Mouse (Mus musculus) ES-Bruce4 (cell line): ENCODE data around the gene Magi2. TPM values are rescaled to one million over a fixed set of nuclear protein-coding genes. Genes with fewer than 3 reads are reported as not detected.
A peak's percentile ranks its signal among the peaks of the same experiment; 100 is the strongest.

Experiments used
- H3K27ac ChIP-seq: 2 replicates; pipeline ENCODE4 v1.5.1; 2012; ENCODE audit warnings: low read length, inconsistent platforms; ENCODE audit not compliant: insufficient read depth
- H3K27me3 ChIP-seq: 2 replicates; pipeline ENCODE4 v1.6.1; 2012; ENCODE audit warnings: mild to moderate bottlenecking, low read length, inconsistent platforms; ENCODE audit not compliant: control insufficient read depth, poor library complexity, insufficient read depth, severe bottlenecking
- H3K36me3 ChIP-seq: 2 replicates; pipeline ENCODE4 v1.6.1; 2012; ENCODE audit warnings: inconsistent platforms, mild to moderate bottlenecking, low read length, moderate library complexity; ENCODE audit not compliant: control insufficient read depth, poor library complexity, insufficient read depth, severe bottlenecking
- H3K4me1 ChIP-seq: one replicate; pipeline ENCODE4 v1.8.1; 2011; ENCODE audit warnings: low read length; ENCODE audit not compliant: control insufficient read depth, insufficient read depth
- H3K4me3 ChIP-seq: 2 replicates; pipeline ENCODE4 v1.5.1; 2011; ENCODE audit warnings: low read depth, mild to moderate bottlenecking, low read length
- H3K9ac ChIP-seq: 2 replicates; pipeline ENCODE4 v1.6.1; 2012; ENCODE audit warnings: low read depth, mild to moderate bottlenecking, inconsistent platforms; ENCODE audit not compliant: poor library complexity, severe bottlenecking
- H3K9me3 ChIP-seq: replicated peaks from 2 replicates; pipeline ENCODE4 v1.6.1; 2012; ENCODE audit warnings: mild to moderate bottlenecking, low read length, inconsistent platforms; ENCODE audit not compliant: control insufficient read depth, poor library complexity, insufficient read depth, severe bottlenecking
- CTCF ChIP-seq: IDR thresholded peaks from one replicate; pipeline ENCODE4 v1.8.1; 2011; ENCODE audit warnings: low read depth, low read length
- EP300 ChIP-seq: IDR thresholded peaks from 2 replicates; pipeline ENCODE4 v1.6.1; 2011; ENCODE audit warnings: low read depth, low read length; ENCODE audit not compliant: insufficient read depth
- POLR2A ChIP-seq: IDR thresholded peaks from one replicate; pipeline ENCODE4 v1.8.1; 2011; ENCODE audit warnings: low read length; ENCODE audit not compliant: insufficient read depth
- polyA plus RNA-seq: library from polyadenylated mRNA; stranded (reverse); fragments of >200 nt; gene quantifications from 2 replicates; pipeline ENCODE4 v1.2.4, GENCODE M21; 2011; ENCODE audit warnings: low read depth; ENCODE audit not compliant: missing spikeins, insufficient read depth, insufficient read length

The Magi2 gene
- polyA plus RNA-seq, 1 experiment, result 1.8 TPM

DNA sequence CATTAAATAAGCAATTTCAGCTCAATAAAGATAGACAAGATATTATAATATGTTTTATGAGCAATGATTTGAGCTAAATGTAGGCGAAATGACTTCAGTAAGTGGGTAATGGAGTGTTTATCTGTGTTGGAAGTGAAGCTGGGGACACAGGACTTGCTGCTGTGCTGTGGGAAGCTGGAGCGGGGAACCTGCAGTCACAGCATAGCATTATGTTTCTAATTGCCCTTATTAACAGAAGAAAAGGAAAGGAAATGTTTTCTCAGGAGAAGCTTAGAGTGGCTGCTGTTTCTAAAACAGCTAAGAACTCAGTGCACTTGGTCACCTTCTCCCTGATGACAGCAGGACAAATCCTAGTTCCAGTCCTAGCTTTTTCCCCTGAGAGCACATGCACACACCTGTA is 1098.5 kb downstream of the Magi2 start:
- Histone ChIP-seq H3K9ac (no peak overlapping the region), H3K9me3 (peaks cover 6% of the 10 kb centered on the region; the same call in 1 of the 2 replicates), H3K27ac (no peak overlapping the region), H3K4me3 (no peak overlapping the region), H3K27me3 (0 out of 2 replicates have a peak, but pooled peaks cover 2% of the 10 kb centered on the region), H3K36me3 (no peaks in the 10 kb centered on the region), H3K4me1 (no peaks in the 10 kb centered on the region)
- TF ChIP-seq CTCF, result no peak
- peak; percentile 59; the same call in 1 of the 2 replicates for TF ChIP-seq EP300

DNA sequence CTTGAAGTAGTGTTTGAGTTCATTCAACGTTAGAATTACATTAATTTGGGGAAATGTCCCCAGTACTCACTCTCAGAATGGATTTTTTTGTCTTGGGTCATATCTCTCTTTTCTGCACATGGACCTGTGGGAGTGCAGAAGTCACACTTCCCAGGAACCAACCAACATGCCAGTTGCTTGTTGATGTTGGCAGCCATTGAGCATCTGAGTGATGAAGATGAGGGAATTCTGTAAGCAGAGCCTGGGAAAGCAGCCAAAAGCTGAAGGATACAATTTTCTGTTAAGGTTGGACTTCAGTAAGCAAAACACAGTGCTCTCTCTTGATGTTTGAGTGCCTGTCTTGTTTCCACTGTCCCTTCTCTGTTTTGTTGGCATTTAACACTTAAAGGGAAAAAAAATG is 1102.1 kb downstream of the Magi2 start:
- H3K4me1 ChIP-seq, result no peaks in the 10 kb centered on the region
- no peaks in the 10 kb centered on the region for H3K36me3 ChIP-seq
- H3K27ac ChIP-seq, result no peak overlapping the region
- 0 out of 2 replicates have a peak, but pooled peaks cover 2% of the 10 kb centered on the region for H3K27me3 ChIP-seq
- H3K9ac ChIP-seq, result no peak overlapping the region
- no peaks in the 10 kb centered on the region for H3K9me3 ChIP-seq
- TF ChIP-seq CTCF (no peak), EP300 (no peak), POLR2A (no peak)
- H3K4me3 ChIP-seq, result no peak overlapping the region

DNA sequence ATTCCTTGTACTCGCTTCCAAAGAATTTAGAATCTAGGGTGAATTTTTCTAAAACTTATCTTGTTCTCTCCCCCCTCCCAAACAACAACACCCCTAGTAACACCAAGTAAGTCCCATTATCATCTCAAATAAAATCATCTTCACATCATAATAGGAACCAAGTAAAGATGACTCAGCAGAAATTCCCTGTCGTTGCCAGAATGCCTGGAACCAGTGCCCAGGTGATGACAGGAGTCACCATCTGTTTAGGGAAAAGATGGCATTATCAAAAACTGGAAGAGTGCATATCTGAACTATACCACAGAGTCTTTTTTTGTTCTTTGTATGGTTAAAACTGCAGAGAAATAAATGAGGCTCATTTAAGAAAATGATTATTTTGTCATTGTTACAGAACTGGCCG is 1103.2 kb downstream of the Magi2 start:
- Histone ChIP-seq H3K27me3 (0 out of 2 replicates have a peak, but pooled peaks cover 2% of the 10 kb centered on the region), H3K27ac (no peak overlapping the region), H3K4me1 (no peaks in the 10 kb centered on the region), H3K4me3 (no peak overlapping the region), H3K9ac (no peak overlapping the region), H3K9me3 (no peaks in the 10 kb centered on the region), H3K36me3 (no peaks in the 10 kb centered on the region)
- no peak for TF ChIP-seq POLR2A
- no peak for TF ChIP-seq EP300
- no peak for TF ChIP-seq CTCF

DNA sequence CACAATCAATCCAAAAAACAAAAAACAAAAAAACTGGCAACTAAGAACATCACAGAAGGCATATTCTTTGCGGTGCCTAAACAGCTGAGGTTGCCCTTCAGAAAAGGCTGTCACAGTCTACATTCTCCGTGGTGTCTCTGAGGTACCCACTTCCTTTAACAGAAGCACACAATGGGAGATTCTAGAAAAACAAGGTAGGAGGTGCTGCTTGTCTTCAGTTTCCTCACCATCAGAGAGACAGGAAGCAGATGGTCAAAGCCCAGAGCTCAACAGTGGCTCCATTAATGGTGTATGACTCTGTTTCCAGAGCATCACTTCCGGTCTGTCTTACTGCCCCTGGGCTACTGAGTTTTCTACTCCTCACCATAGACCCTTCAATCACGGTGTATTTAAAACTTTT is 1105.7 kb downstream of the Magi2 start:
- Histone ChIP-seq H3K9ac (no peak overlapping the region), H3K27me3 (no peaks in the 10 kb centered on the region), H3K4me3 (no peak overlapping the region), H3K27ac (no peak overlapping the region), H3K36me3 (no peaks in the 10 kb centered on the region), H3K4me1 (no peaks in the 10 kb centered on the region), H3K9me3 (no peaks in the 10 kb centered on the region)
- TF ChIP-seq EP300, result no peak
- TF ChIP-seq CTCF, result no peak
- no peak for TF ChIP-seq POLR2A

GRCm38 (mm10) chr5:20334549-20334948 is 1107.7 kb downstream of the Magi2 start:
- no peak overlapping the region for H3K9ac ChIP-seq
- no peaks in the 10 kb centered on the region for H3K27me3 ChIP-seq
- no peaks in the 10 kb centered on the region for H3K9me3 ChIP-seq
- no peak overlapping the region for H3K4me3 ChIP-seq
- TF ChIP-seq POLR2A (no peak), CTCF (no peak)
- H3K4me1 ChIP-seq, result no peaks in the 10 kb centered on the region
- no peaks in the 10 kb centered on the region for H3K36me3 ChIP-seq
- H3K27ac ChIP-seq, result no peak overlapping the region

DNA sequence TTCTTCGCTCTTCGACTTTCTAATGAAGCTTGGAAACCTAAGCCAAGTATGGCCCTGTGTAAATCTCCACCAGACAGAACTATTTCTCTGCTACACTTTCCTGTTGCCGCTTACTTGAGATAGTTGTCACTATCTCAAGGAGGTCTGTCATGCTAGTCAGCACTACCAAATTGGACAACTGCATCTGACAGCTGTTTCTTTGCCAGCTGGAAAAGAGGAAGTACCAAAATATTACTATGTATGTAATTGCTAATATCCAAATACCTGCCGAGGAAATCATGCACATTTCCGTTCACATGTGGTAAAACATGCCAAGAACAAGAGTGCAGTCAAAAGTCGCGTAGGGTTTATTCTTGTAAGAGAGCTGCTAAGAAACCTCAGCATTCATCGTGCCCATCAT is 1126.1 kb downstream of the Magi2 start:
- H3K4me3 ChIP-seq, result no peak overlapping the region
- TF ChIP-seq CTCF (no peak), POLR2A (no peak), EP300 (no peak)
- H3K27me3 ChIP-seq, result no peaks in the 10 kb centered on the region; the same call in 1 of the 2 replicates
- H3K36me3 ChIP-seq, result no peaks in the 10 kb centered on the region
- no peaks in the 10 kb centered on the region for H3K4me1 ChIP-seq
- no peak overlapping the region for H3K27ac ChIP-seq
- no peaks in the 10 kb centered on the region for H3K9me3 ChIP-seq
- no peak overlapping the region for H3K9ac ChIP-seq
